Mouse (Mus musculus) liver, embryonic 13.5 days (tissue): ENCODE results near the gene Ssh2. TPM values are rescaled to one million over a fixed set of nuclear protein-coding genes. Genes with fewer than 3 reads are reported as not detected.
"Not testable (repeated sequence)": the region's sequence is repeated elsewhere in the genome, so short reads cannot be mapped to it uniquely, and the experiment has no call there.

Experiments used
- ATAC-seq: fragments of 200-750 bp; cut with Nextera tagmentation; 2 replicates; pipeline ENCODE4 v1.8.0; 2017; ENCODE audit warnings: low read depth, mild to moderate bottlenecking, moderate number of reproducible peaks, moderate library complexity
- DNase-seq: peaks from one replicate; pipeline ENCODE4 v3.0.0; 2022
- H3K27ac ChIP-seq: fragments of 300-500 bp; sonication (generic); 2 replicates; pipeline ENCODE4 v1.5.1; 2015; ENCODE audit warnings: moderate library complexity, mild to moderate bottlenecking, inconsistent platforms
- H3K27me3 ChIP-seq: fragments of 300-500 bp; sonication (generic); 2 replicates; pipeline ENCODE4 v1.6.1; 2015; ENCODE audit warnings: mild to moderate bottlenecking, inconsistent platforms
- H3K36me3 ChIP-seq: fragments of 300-500 bp; sonication (generic); 2 replicates; pipeline ENCODE4 v1.6.1; 2015; ENCODE audit warnings: mild to moderate bottlenecking, inconsistent platforms
- H3K4me1 ChIP-seq: fragments of 300-500 bp; sonication (generic); replicated peaks from 2 replicates; pipeline ENCODE4 v1.6.1; 2015; ENCODE audit warnings: inconsistent platforms
- H3K4me2 ChIP-seq: fragments of 300-500 bp; sonication (generic); 2 replicates; pipeline ENCODE4 v1.6.1; 2015; ENCODE audit warnings: inconsistent platforms, mild to moderate bottlenecking, moderate library complexity
- H3K4me3 ChIP-seq: fragments of 300-500 bp; sonication (generic); replicated peaks from 2 replicates; pipeline ENCODE4 v1.5.1; 2015; ENCODE audit warnings: mild to moderate bottlenecking, inconsistent platforms
- H3K9ac ChIP-seq: fragments of 300-500 bp; sonication (generic); 2 replicates; pipeline ENCODE4 v1.6.1; 2015; ENCODE audit warnings: mild to moderate bottlenecking, inconsistent platforms
- H3K9me3 ChIP-seq: fragments of 300-500 bp; sonication (generic); replicated peaks from 2 replicates; pipeline ENCODE4 v1.6.1; 2016; ENCODE audit warnings: inconsistent platforms
- WGBS: fragments of 180-500 bp; shearing (Covaris S2); methylation state at CpG from one replicate; pipeline ENCODE4 v1.1.7; 2015; ENCODE audit not compliant: insufficient replicate concordance; 5-methylcytosine and 5-hydroxymethylcytosine counted together
- polyA plus RNA-seq: library from polyadenylated mRNA; unstranded; fragments of >200 nt; fragmentation: Nextera tagmentation; extraction: Ambion mirVana; gene quantifications from 2 replicates; pipeline ENCODE4 v1.2.1, GENCODE M21; 2015

Ssh2 gene
- polyA plus RNA-seq, 1 experiment from 2014 or later: 3.5 TPM

- ATAC-seq: no peak
- 64% methylated on average over 2 of the region's 2 CpGs for WGBS
Measured at GRCm38 (mm10) chr11:77231514-77231913, 15.4 kb downstream of the Ssh2 start.

DNA sequence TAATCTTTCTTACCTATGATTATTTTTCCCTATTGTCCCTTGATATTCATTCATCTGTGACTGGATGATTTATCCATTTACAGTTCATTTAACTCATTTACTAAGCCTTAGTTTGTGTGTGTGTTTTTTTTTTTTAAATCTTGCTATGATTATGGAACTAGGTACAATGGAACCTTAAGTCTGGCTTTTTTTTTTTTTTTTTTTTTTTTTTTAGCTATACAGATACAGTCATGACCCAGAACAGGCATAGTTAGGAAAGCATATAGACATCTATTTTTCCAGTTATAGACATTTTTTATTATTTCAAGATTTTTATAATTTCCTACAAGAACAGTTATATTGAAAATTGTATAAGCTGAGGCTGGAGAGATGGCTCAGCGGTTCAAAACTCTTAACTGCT is 19.2 kb downstream of the Ssh2 start:
- DNase-seq (no peak), ATAC-seq (no peak)
- Histone ChIP-seq H3K27me3 (no peaks in the 10 kb centered on the region), H3K9me3 (no peaks in the 10 kb centered on the region), H3K36me3 (no peaks in the 10 kb centered on the region), H3K4me1 (peaks cover 5% of the 10 kb centered on the region), H3K4me3 (no peak overlapping the region), H3K9ac (no peak overlapping the region), H3K27ac (no peak overlapping the region), H3K4me2 (no peak overlapping the region)
- 78% methylated on average over 1 of the region's 1 CpGs for WGBS

More at GRCm38 (mm10) chr11:77231514-77231913, 15.4 kb downstream of the Ssh2 start:
- no peaks in the 10 kb centered on the region for H3K27me3 ChIP-seq
- H3K4me1 ChIP-seq: no peaks in the 10 kb centered on the region
- H3K4me3 ChIP-seq: no peak overlapping the region
- H3K9me3 ChIP-seq: no peaks in the 10 kb centered on the region
- DNase-seq: no peak
- H3K27ac ChIP-seq: no peak overlapping the region
- H3K36me3 ChIP-seq: no peaks in the 10 kb centered on the region
- no peak overlapping the region for H3K9ac ChIP-seq
- no peak overlapping the region for H3K4me2 ChIP-seq

DNA sequence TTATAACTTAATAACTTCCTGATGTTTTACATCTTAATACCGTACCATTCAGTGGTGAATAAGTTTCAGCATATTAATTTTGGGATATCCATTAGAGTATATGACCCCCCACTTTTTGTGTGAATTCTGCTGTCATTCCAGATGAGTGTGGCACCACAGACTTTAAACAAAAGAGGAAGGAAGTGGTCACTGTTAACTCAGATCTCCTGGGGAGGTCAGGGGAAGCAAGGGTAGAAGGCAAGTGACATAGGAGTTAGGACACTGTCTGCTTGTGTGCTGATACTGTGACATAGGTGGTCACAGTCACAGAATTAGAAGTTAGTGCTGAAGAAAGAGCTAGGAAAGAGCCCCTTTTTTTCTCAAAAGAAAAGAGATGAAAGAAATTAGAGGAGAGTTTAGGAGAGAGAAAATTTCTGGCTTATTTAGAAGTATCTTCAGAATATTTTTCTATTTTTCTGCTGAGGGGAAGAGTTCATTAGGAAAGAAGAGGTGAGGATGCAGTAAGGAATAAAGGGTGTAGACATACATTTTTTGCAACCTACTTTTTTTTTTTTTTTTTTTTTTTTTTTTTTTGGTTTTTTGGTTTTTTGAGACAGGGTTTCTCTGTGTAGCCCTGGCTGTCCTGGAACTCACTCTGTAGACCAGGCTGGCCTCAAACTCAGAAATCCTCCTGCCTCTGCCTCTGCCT is 23.7 kb downstream of the Ssh2 start:
- Histone ChIP-seq H3K4me3 (no peak overlapping the region), H3K27me3 (no peaks in the 10 kb centered on the region), H3K36me3 (no peaks in the 10 kb centered on the region), H3K9ac (no peak overlapping the region), H3K27ac (peak overlapping the region; percentile 9; the same call in 1 of the 2 replicates), H3K4me1 (peaks cover 15% of the 10 kb centered on the region), H3K9me3 (no peaks in the 10 kb centered on the region), H3K4me2 (no peak overlapping the region)
- DNase-seq: peak; percentile 7
- WGBS: 40% methylated on average over 1 of the region's 1 CpGs
- no peak for ATAC-seq

DNA sequence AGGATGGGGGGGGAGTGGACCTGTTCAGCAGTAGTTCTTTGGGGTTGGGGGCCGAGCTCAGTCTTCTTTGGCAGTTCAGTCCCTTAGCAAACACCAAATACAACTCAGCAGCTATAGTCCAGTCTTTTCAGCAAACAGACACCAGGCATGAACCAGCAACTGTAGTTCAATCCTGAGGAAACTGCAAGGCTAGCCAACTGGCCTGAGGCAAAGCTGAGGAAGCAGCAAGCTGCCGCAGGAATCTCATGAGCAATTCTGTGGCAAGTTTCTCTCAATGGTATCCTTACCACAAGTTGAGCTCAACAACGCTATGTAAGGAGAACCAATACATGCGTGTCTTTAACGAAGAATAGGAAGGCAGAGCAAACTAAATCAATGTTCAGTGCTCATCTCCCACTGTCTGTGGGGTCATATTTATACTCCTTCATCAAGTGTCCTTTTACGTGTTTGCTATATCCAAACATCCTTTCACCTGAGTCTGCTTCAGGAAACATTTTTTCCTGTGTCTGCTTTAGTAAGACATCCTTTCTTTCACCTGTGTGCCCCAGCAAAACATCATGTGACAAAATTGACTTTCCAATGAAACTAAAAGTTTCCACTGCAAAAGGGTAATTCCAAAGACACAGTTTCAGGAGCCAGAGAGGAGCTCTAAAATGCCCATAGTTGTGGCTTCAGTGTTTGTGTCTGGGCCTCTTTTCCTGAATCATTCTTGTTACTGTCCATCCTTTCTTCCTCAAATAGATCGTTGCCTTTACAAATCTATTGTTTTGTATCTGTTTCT is 24.6 kb downstream of the Ssh2 start:
- H3K27me3 ChIP-seq: no peaks in the 10 kb centered on the region
- DNase-seq (no peak), ATAC-seq (no peak)
- no peak overlapping the region for H3K4me2 ChIP-seq
- H3K9me3 ChIP-seq: no peaks in the 10 kb centered on the region
- H3K4me1 ChIP-seq: peaks cover 15% of the 10 kb centered on the region
- H3K27ac ChIP-seq: peak overlapping the region; percentile 9; the same call in 1 of the 2 replicates
- H3K9ac ChIP-seq: no peak overlapping the region
- 54% methylated on average over 7 of the region's 7 CpGs for WGBS
- no peaks in the 10 kb centered on the region for H3K36me3 ChIP-seq
- no peak overlapping the region for H3K4me3 ChIP-seq

GRCm38 (mm10) chr11:77242912-77243311 is 26.8 kb downstream of the Ssh2 start:
- no peak overlapping the region for H3K27ac ChIP-seq
- no peak for DNase-seq
- H3K9ac ChIP-seq: no peak overlapping the region
- 25% methylated on average over 2 of the region's 2 CpGs for WGBS
- no peaks in the 10 kb centered on the region for H3K27me3 ChIP-seq
- H3K4me2 ChIP-seq: no peak overlapping the region
- H3K9me3 ChIP-seq: no peaks in the 10 kb centered on the region
- peaks cover 15% of the 10 kb centered on the region for H3K4me1 ChIP-seq
- no peak overlapping the region for H3K4me3 ChIP-seq
- no peak for ATAC-seq
- no peaks in the 10 kb centered on the region for H3K36me3 ChIP-seq

- Histone ChIP-seq H3K4me2 (no peak overlapping the region), H3K4me1 (no peaks in the 10 kb centered on the region), H3K27ac (no peak overlapping the region), H3K9me3 (no peaks in the 10 kb centered on the region), H3K27me3 (no peaks in the 10 kb centered on the region), H3K4me3 (no peak overlapping the region), H3K36me3 (no peaks in the 10 kb centered on the region), H3K9ac (no peak overlapping the region)
- ATAC-seq (no peak), DNase-seq (no peak)
- 78% methylated on average over 2 of the region's 2 CpGs for WGBS
Measured at GRCm38 (mm10) chr11:77252826-77253225, 36.7 kb downstream of the Ssh2 start.

GRCm38 (mm10) chr11:77259441-77259840 is 43.4 kb downstream of the Ssh2 start:
- H3K9me3 ChIP-seq: no peaks in the 10 kb centered on the region
- WGBS: 69% methylated on average over 2 of the region's 2 CpGs
- no peaks in the 10 kb centered on the region for H3K27me3 ChIP-seq
- H3K4me2 ChIP-seq: no peak overlapping the region
- H3K4me1 ChIP-seq: no peaks in the 10 kb centered on the region
- H3K4me3 ChIP-seq: no peak overlapping the region
- no peak overlapping the region for H3K27ac ChIP-seq
- H3K36me3 ChIP-seq: no peaks in the 10 kb centered on the region
- H3K9ac ChIP-seq: no peak overlapping the region
- no peak for ATAC-seq
- no peak for DNase-seq

- Histone ChIP-seq H3K9ac (no peak overlapping the region), H3K36me3 (no peaks in the 10 kb centered on the region), H3K4me1 (no peaks in the 10 kb centered on the region), H3K9me3 (no peaks in the 10 kb centered on the region), H3K27me3 (no peaks in the 10 kb centered on the region), H3K4me2 (no peak overlapping the region), H3K4me3 (no peak overlapping the region), H3K27ac (no peak overlapping the region)
- no peak for ATAC-seq
- DNase-seq: no peak
- 70% methylated on average over 2 of the region's 2 CpGs for WGBS
Measured at GRCm38 (mm10) chr11:77267401-77267800, 51.3 kb downstream of the Ssh2 start.

DNA sequence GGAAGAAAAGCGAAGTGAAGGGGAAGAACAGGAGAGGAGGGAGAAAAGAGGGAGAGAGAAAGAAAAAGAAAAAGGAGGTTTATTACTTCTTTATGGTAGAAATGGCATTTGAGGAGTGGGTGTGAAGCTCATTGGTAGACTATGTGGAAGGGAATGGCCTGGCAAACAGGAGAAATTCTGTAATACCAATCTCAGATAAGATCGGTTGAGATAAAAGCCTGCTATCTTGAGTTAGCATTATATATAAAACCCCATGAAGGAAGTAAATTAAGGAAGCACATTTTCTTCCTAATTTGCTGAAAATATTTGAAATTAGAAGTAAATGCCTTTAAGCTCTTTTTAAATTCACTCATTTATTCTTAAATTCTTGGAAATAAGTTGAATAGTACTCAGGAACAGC is 59.9 kb downstream of the Ssh2 start:
- Histone ChIP-seq H3K27ac (no peak overlapping the region), H3K27me3 (no peaks in the 10 kb centered on the region), H3K4me3 (no peak overlapping the region), H3K36me3 (no peaks in the 10 kb centered on the region), H3K9ac (no peak overlapping the region), H3K4me2 (no peak overlapping the region), H3K4me1 (0 out of 2 replicates have a peak, but pooled peaks cover 4% of the 10 kb centered on the region), H3K9me3 (no peaks in the 10 kb centered on the region)
- WGBS: 75% methylated on average over 2 of the region's 2 CpGs
- DNase-seq (no peak), ATAC-seq (no peak)

GRCm38 (mm10) chr11:77278538-77278937 is 62.5 kb downstream of the Ssh2 start:
- not testable (repeated sequence) for H3K27me3 ChIP-seq, H3K27ac ChIP-seq, H3K4me1 ChIP-seq, H3K36me3 ChIP-seq, H3K4me2 ChIP-seq, H3K4me3 ChIP-seq, H3K9me3 ChIP-seq, ATAC-seq, H3K9ac ChIP-seq, DNase-seq
- 82% methylated on average over 1 of the region's 1 CpGs for WGBS

GRCm38 (mm10) chr11:77280219-77280618 is 64.1 kb downstream of the Ssh2 start:
- no peaks in the 10 kb centered on the region for H3K36me3 ChIP-seq
- 70% methylated on average over 1 of the region's 1 CpGs for WGBS
- ATAC-seq: no peak

More at GRCm38 (mm10) chr11:77280219-77280618, 64.1 kb downstream of the Ssh2 start:
- 0 out of 2 replicates have a peak, but pooled peaks cover 4% of the 10 kb centered on the region for H3K4me1 ChIP-seq
- H3K27ac ChIP-seq: no peak overlapping the region
- no peak overlapping the region for H3K9ac ChIP-seq
- H3K4me3 ChIP-seq: no peak overlapping the region
- H3K9me3 ChIP-seq: no peaks in the 10 kb centered on the region
- H3K4me2 ChIP-seq: no peak overlapping the region
- no peaks in the 10 kb centered on the region for H3K27me3 ChIP-seq
- DNase-seq: no peak
